Mouse (Mus musculus) embryonic facial prominence, embryonic 11.5 days (tissue): ENCODE measurements around the gene Arl4a. TPM values are rescaled to one million over a fixed set of nuclear protein-coding genes. Genes with fewer than 3 reads are reported as not detected.

Experiments used
- ATAC-seq: fragments of 200-750 bp; cut with Nextera tagmentation; replicated peaks from 2 replicates; pipeline ENCODE4 v1.8.0; 2017; ENCODE audit warnings: low read depth; ENCODE audit not compliant: insufficient number of reproducible peaks, low FRiP score, low TSS enrichment
- DNase-seq: peaks from one replicate; pipeline ENCODE4 v3.0.0-alpha.2; 2015; ENCODE audit warnings: low spot score
- H3K27ac ChIP-seq: fragments of 300-500 bp; sonication (generic); replicated peaks from 2 replicates; pipeline ENCODE4 v1.5.1; 2014; ENCODE audit warnings: mild to moderate bottlenecking, low read depth, low read length, control low read depth
- H3K27me3 ChIP-seq: fragments of 300-500 bp; sonication (generic); 2 replicates; pipeline ENCODE4 v1.6.1; 2014; ENCODE audit warnings: mild to moderate bottlenecking, low read length, moderate library complexity, mixed read lengths; ENCODE audit not compliant: control insufficient read depth, insufficient read depth
- H3K36me3 ChIP-seq: fragments of 300-500 bp; sonication (generic); replicated peaks from 2 replicates; pipeline ENCODE4 v1.6.1; 2014; ENCODE audit warnings: low read depth, mild to moderate bottlenecking, low read length, moderate library complexity, mixed read lengths; ENCODE audit not compliant: control insufficient read depth, insufficient read depth
- H3K4me1 ChIP-seq: fragments of 300-500 bp; sonication (generic); 2 replicates; pipeline ENCODE4 v1.6.1; 2014; ENCODE audit warnings: low read length, mixed read lengths; ENCODE audit not compliant: control insufficient read depth, insufficient read depth
- H3K4me2 ChIP-seq: fragments of 300-500 bp; sonication (generic); 2 replicates; pipeline ENCODE4 v1.6.1; 2014; ENCODE audit warnings: low read depth, mild to moderate bottlenecking, control low read depth, low read length, moderate library complexity
- H3K4me3 ChIP-seq: fragments of 300-500 bp; sonication (generic); 2 replicates; pipeline ENCODE4 v1.5.1; 2014; ENCODE audit warnings: low read depth, low read length, control low read depth
- H3K9ac ChIP-seq: fragments of 300-500 bp; sonication (generic); replicated peaks from 2 replicates; pipeline ENCODE4 v1.6.1; 2014; ENCODE audit warnings: mild to moderate bottlenecking, control low read depth, low read length
- H3K9me3 ChIP-seq: fragments of 300-500 bp; sonication (generic); replicated peaks from 2 replicates; pipeline ENCODE4 v1.6.1; 2016; ENCODE audit warnings: mild to moderate bottlenecking, low read length, inconsistent platforms, mixed read lengths; ENCODE audit not compliant: control insufficient read depth
- WGBS: fragments of 180-500 bp; shearing (Covaris S2); extraction: QIAGEN DNeasy Blood & Tissue Kit; methylation state at CpG from one replicate; pipeline ENCODE4 v1.1.7; 2014; 5-methylcytosine and 5-hydroxymethylcytosine counted together
- polyA plus RNA-seq: library from polyadenylated mRNA; unstranded; fragments of >200 nt; fragmentation: Nextera tagmentation; extraction: Ambion mirVana; gene quantifications from 2 replicates; pipeline ENCODE4 v1.2.1, GENCODE M21; 2014

The Arl4a gene
- polyA plus RNA-seq, 1 experiment from 2014 or later: 37.5 TPM

GRCm38 (mm10) chr12:40040067-40040466 lies 2.2 kb upstream of the Arl4a start:
- H3K4me2 ChIP-seq: no peak overlapping the region
- DNase-seq (peak; percentile 68), ATAC-seq (no peak)
- no peak overlapping the region for H3K27ac ChIP-seq
- H3K9ac ChIP-seq: no peak overlapping the region
- H3K4me1 ChIP-seq: no peaks in the 10 kb centered on the region
- no peak overlapping the region for H3K4me3 ChIP-seq
- no peaks in the 10 kb centered on the region for H3K36me3 ChIP-seq
- no peaks in the 10 kb centered on the region for H3K27me3 ChIP-seq
- H3K9me3 ChIP-seq: no peaks in the 10 kb centered on the region

GRCm38 (mm10) chr12:40037226-40037813 lies 505 bp downstream of the Arl4a start:
- Histone ChIP-seq H3K4me1 (no peaks in the 10 kb centered on the region), H3K9me3 (no peaks in the 10 kb centered on the region), H3K9ac (peak overlapping the region; percentile 73), H3K27ac (peak overlapping the region; percentile 80), H3K4me3 (peak overlapping the region; percentile 89), H3K4me2 (peak overlapping the region; percentile 71), H3K27me3 (no peaks in the 10 kb centered on the region), H3K36me3 (no peaks in the 10 kb centered on the region)
- WGBS: under 1% methylated on average over 45 of the region's 60 CpGs
- DNase-seq: peak; percentile 98
- ATAC-seq: peak; percentile 99

DNA sequence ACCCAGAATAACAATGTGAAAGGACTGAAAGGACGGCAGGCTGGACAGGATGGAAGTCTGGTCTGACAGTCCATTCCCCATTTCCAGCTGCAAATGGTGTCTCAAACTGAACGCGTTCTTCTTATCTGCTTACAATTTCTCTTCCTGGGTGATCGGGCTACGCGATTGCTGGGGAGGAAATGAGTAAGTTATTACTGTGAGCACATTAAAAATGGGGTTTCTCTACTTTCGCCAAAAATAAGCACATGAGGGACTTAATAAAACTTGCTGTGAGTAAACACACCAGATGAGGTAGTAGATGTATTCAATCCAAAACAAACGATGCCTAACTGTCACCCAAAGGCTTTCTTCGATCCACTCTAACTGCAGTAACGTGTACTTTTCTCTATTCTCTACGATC lies 1.2 kb downstream of the Arl4a start:
- Histone ChIP-seq H3K9ac (peak overlapping the region; percentile 66), H3K4me2 (peak overlapping the region; percentile 71), H3K4me1 (no peaks in the 10 kb centered on the region), H3K27ac (no peak overlapping the region), H3K36me3 (no peaks in the 10 kb centered on the region), H3K4me3 (peak overlapping the region; percentile 89), H3K27me3 (no peaks in the 10 kb centered on the region), H3K9me3 (no peaks in the 10 kb centered on the region)
- DNase-seq: no peak
- no peak for ATAC-seq
- WGBS: 5% methylated on average over 11 of the region's 11 CpGs

DNA sequence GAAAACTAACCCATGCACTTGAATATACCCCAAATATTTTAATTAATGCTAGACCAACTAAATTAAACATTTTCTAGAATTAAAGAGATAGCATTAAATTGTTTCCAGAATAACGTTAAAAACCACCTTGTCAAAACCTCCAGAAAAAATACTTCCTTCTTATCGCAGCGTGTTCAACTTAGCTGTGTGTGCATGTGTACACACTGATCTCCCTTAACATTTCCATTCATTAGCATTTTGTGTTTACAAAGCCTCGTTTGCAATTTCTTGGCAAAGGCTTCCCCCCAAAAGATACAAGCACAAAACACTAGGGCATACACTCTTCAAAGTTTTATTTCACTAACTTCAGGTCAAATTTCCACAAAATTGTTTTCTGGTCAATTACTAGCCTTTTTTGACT lies 2.3 kb downstream of the Arl4a start:
- no peak for ATAC-seq
- Histone ChIP-seq H3K36me3 (no peaks in the 10 kb centered on the region), H3K27ac (no peak overlapping the region), H3K4me2 (no peak overlapping the region), H3K27me3 (no peaks in the 10 kb centered on the region), H3K4me3 (no peak overlapping the region), H3K4me1 (no peaks in the 10 kb centered on the region), H3K9ac (no peak overlapping the region), H3K9me3 (no peaks in the 10 kb centered on the region)
- no peak for DNase-seq
- 86% methylated on average over 4 of the region's 4 CpGs for WGBS

DNA sequence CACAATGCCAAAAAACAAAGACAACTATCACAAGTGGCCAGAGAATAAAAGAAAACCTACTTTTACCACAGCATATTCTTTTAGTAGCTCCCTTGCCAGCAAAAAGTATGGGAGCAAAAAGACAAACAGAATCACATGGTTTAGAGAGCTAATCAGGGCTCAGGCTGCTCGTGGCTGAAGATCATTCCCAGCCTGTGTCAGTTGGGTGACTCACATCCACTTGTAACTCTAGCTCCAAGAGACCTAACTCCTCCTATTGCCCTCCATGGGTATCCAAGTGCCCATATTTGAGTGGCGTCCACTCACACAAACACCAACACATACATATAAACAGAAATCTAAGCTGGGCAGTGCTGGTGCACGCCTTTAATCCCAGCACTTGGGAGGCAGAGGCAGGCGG lies 8.6 kb downstream of the Arl4a start:
- DNase-seq (no peak), ATAC-seq (no peak)
- Histone ChIP-seq H3K36me3 (no peaks in the 10 kb centered on the region), H3K4me3 (no peak overlapping the region), H3K4me1 (no peaks in the 10 kb centered on the region), H3K9me3 (no peaks in the 10 kb centered on the region), H3K27ac (no peak overlapping the region), H3K9ac (no peak overlapping the region), H3K4me2 (no peak overlapping the region), H3K27me3 (no peaks in the 10 kb centered on the region)
- 73% methylated on average over 4 of the region's 4 CpGs for WGBS

- Histone ChIP-seq H3K4me1 (no peaks in the 10 kb centered on the region), H3K9me3 (no peaks in the 10 kb centered on the region), H3K4me2 (no peak overlapping the region), H3K36me3 (no peaks in the 10 kb centered on the region), H3K27ac (no peak overlapping the region), H3K9ac (no peak overlapping the region), H3K4me3 (no peak overlapping the region), H3K27me3 (no peaks in the 10 kb centered on the region)
- 87% methylated on average over 3 of the region's 3 CpGs for WGBS
- no peak for DNase-seq
- no peak for ATAC-seq
Observed at GRCm38 (mm10) chr12:40027846-40028245, 10.0 kb downstream of the Arl4a start.

- ATAC-seq: no peak
- 91% methylated on average over 3 of the region's 3 CpGs for WGBS
- H3K9me3 ChIP-seq: no peaks in the 10 kb centered on the region
Observed at GRCm38 (mm10) chr12:40027444-40027843, 10.4 kb downstream of the Arl4a start.

GRCm38 (mm10) chr12:40023918-40024317 lies 13.9 kb downstream of the Arl4a start:
- Histone ChIP-seq H3K27ac (no peak overlapping the region), H3K36me3 (no peaks in the 10 kb centered on the region), H3K4me1 (no peaks in the 10 kb centered on the region), H3K27me3 (no peaks in the 10 kb centered on the region), H3K4me2 (no peak overlapping the region), H3K9me3 (no peaks in the 10 kb centered on the region), H3K4me3 (no peak overlapping the region), H3K9ac (no peak overlapping the region)
- 85% methylated on average over 2 of the region's 2 CpGs for WGBS
- no peak for ATAC-seq
- no peak for DNase-seq

More at GRCm38 (mm10) chr12:40027444-40027843, 10.4 kb downstream of the Arl4a start:
- H3K4me1 ChIP-seq: no peaks in the 10 kb centered on the region
- H3K27me3 ChIP-seq: no peaks in the 10 kb centered on the region
- no peak overlapping the region for H3K4me3 ChIP-seq
- no peak overlapping the region for H3K4me2 ChIP-seq
- no peak for DNase-seq
- no peaks in the 10 kb centered on the region for H3K36me3 ChIP-seq
- no peak overlapping the region for H3K9ac ChIP-seq
- H3K27ac ChIP-seq: no peak overlapping the region
